Mouse (Mus musculus) c-Kit-negative CD71-positive TER-119-positive erythroid progenitor cells, embryonic 14.5 days (primary cell): ENCODE measurements around the gene Sfxn5.

ENCODE experiments used
- DNase-seq: peaks from one replicate; pipeline ENCODE4 v3.0.0-alpha.2; 2013; ENCODE audit warnings: low read depth, low spot score

The Sfxn5 gene

GRCm38 (mm10) chr6:85288193-85288857, 44.9 kb downstream of the Sfxn5 start:
- no peak for DNase-seq

- no peak for DNase-seq
Measured at GRCm38 (mm10) chr6:85286283-85287047, 46.8 kb downstream of the Sfxn5 start.

GRCm38 (mm10) chr6:85280871-85281270, 52.4 kb downstream of the Sfxn5 start:
- DNase-seq: no peak

- DNase-seq: no peak
Measured at GRCm38 (mm10) chr6:85276571-85276970, 56.7 kb downstream of the Sfxn5 start.

GRCm38 (mm10) chr6:85272436-85272835, 60.8 kb downstream of the Sfxn5 start:
- DNase-seq: no peak

- no peak for DNase-seq
Measured at GRCm38 (mm10) chr6:85266060-85266459, 67.2 kb downstream of the Sfxn5 start.

- no peak for DNase-seq
Measured at GRCm38 (mm10) chr6:85264982-85265518, 68.2 kb downstream of the Sfxn5 start.

- no peak for DNase-seq
Measured at GRCm38 (mm10) chr6:85262865-85263515, 70.2 kb downstream of the Sfxn5 start.

GRCm38 (mm10) chr6:85259094-85259630, 74.1 kb downstream of the Sfxn5 start:
- no peak for DNase-seq

- no peak for DNase-seq
Measured at GRCm38 (mm10) chr6:85255578-85255977, 77.6 kb downstream of the Sfxn5 start.

GRCm38 (mm10) chr6:85253994-85254541, 79.2 kb downstream of the Sfxn5 start:
- no peak for DNase-seq

GRCm38 (mm10) chr6:85253275-85253674, 79.9 kb downstream of the Sfxn5 start:
- no peak for DNase-seq

GRCm38 (mm10) chr6:85252251-85253058, 80.8 kb downstream of the Sfxn5 start:
- no peak for DNase-seq

- no peak for DNase-seq
Measured at GRCm38 (mm10) chr6:85250811-85251241, 82.4 kb downstream of the Sfxn5 start.

- DNase-seq: no peak
Measured at GRCm38 (mm10) chr6:85249821-85250220, 83.4 kb downstream of the Sfxn5 start.

- no peak for DNase-seq
Measured at GRCm38 (mm10) chr6:85239044-85239489, 94.2 kb downstream of the Sfxn5 start.

GRCm38 (mm10) chr6:85237595-85238337, 95.5 kb downstream of the Sfxn5 start:
- DNase-seq: no peak

- DNase-seq: no peak
Measured at GRCm38 (mm10) chr6:85237001-85237400, 96.2 kb downstream of the Sfxn5 start.

GRCm38 (mm10) chr6:85234796-85235195, 98.4 kb downstream of the Sfxn5 start:
- DNase-seq: no peak
